Mouse (Mus musculus) embryonic facial prominence, embryonic 14.5 days (tissue): ENCODE results near the gene Mfsd4b3. TPM values are rescaled to one million over a fixed set of nuclear protein-coding genes. Genes with fewer than 3 reads are reported as not detected.

Experiments
- ATAC-seq: fragments of 200-750 bp; cut with Nextera tagmentation; 2 replicates; pipeline ENCODE4 v1.8.0; 2017; ENCODE audit warnings: low read depth, moderate number of reproducible peaks, moderate TSS enrichment
- DNase-seq: peaks from one replicate; pipeline ENCODE4 v3.0.0-alpha.2; 2015; ENCODE audit warnings: low spot score
- H3K27ac ChIP-seq: fragments of 300-500 bp; sonication (generic); replicated peaks from 2 replicates; pipeline ENCODE4 v1.5.1; 2014; ENCODE audit warnings: low read depth, mild to moderate bottlenecking, low read length, moderate library complexity
- H3K27me3 ChIP-seq: fragments of 300-500 bp; sonication (generic); replicated peaks from 2 replicates; pipeline ENCODE4 v1.6.1; 2014; ENCODE audit warnings: low read length; ENCODE audit not compliant: control insufficient read depth, insufficient read depth
- H3K36me3 ChIP-seq: fragments of 300-500 bp; sonication (generic); 2 replicates; pipeline ENCODE4 v1.6.1; 2014; ENCODE audit warnings: low read length, mixed read lengths; ENCODE audit not compliant: control insufficient read depth, insufficient read depth
- H3K4me1 ChIP-seq: fragments of 300-500 bp; sonication (generic); 2 replicates; pipeline ENCODE4 v1.6.1; 2014; ENCODE audit warnings: antibody characterized with exemption, low read length; ENCODE audit not compliant: control insufficient read depth, insufficient read depth
- H3K4me2 ChIP-seq: fragments of 300-500 bp; sonication (generic); 2 replicates; pipeline ENCODE4 v1.6.1; 2014; ENCODE audit warnings: low read depth, mild to moderate bottlenecking, low read length, moderate library complexity, mixed read lengths
- H3K4me3 ChIP-seq: fragments of 300-500 bp; sonication (generic); 2 replicates; pipeline ENCODE4 v1.5.1; 2014; ENCODE audit warnings: low read depth, mild to moderate bottlenecking, low read length
- H3K9ac ChIP-seq: fragments of 300-500 bp; sonication (generic); 2 replicates; pipeline ENCODE4 v1.6.1; 2014; ENCODE audit warnings: low read depth, mild to moderate bottlenecking, low read length, moderate library complexity, mixed read lengths
- H3K9me3 ChIP-seq: fragments of 300-500 bp; sonication (generic); 2 replicates; pipeline ENCODE4 v1.6.1; 2016; ENCODE audit warnings: low read length; ENCODE audit not compliant: control insufficient read depth
- WGBS: fragments of 180-500 bp; shearing (Covaris S2); extraction: QIAGEN DNeasy Blood & Tissue Kit; methylation state at CpG from one replicate; pipeline ENCODE4 v1.1.7; 2014; 5-methylcytosine and 5-hydroxymethylcytosine counted together
- polyA plus RNA-seq: library from polyadenylated mRNA; unstranded; fragments of >200 nt; fragmentation: Nextera tagmentation; extraction: Ambion mirVana; gene quantifications from 2 replicates; pipeline ENCODE4 v1.2.1, GENCODE M21; 2014

Mfsd4b3 gene
- polyA plus RNA-seq, 1 experiment from 2014 or later = 0.45 TPM

DNA sequence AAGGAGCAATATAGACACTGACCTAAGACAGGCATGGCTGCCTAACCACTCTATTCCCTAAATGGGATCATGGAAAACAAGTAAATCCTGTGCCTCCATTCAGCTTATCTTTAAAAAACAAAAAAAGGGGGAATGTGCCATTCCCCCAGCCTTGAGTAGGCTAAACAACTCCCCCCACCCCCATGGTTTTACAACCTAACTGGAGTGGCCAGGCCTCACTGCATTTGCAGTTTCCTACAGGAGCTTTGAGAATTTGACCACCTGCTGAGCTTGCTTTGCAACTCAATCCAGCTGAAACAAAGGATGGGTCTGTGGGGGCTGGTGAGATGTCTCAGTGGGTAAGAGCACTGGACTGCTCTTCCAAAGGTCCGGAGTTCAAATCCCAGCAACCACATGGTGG lies 18.3 kb upstream of the Mfsd4b3 start:
- H3K27me3 ChIP-seq = no peaks in the 10 kb centered on the region
- DNase-seq (no peak), ATAC-seq (no peak)
- H3K4me3 ChIP-seq = no peak overlapping the region
- H3K36me3 ChIP-seq = no peaks in the 10 kb centered on the region
- no peaks in the 10 kb centered on the region for H3K4me1 ChIP-seq
- H3K9ac ChIP-seq = no peak overlapping the region
- H3K4me2 ChIP-seq = no peak overlapping the region
- WGBS = 94% methylated on average over 1 of the region's 1 CpGs
- peaks cover 10% of the 10 kb centered on the region; the same call in 1 of the 2 replicates for H3K9me3 ChIP-seq
- H3K27ac ChIP-seq = no peak overlapping the region

DNA sequence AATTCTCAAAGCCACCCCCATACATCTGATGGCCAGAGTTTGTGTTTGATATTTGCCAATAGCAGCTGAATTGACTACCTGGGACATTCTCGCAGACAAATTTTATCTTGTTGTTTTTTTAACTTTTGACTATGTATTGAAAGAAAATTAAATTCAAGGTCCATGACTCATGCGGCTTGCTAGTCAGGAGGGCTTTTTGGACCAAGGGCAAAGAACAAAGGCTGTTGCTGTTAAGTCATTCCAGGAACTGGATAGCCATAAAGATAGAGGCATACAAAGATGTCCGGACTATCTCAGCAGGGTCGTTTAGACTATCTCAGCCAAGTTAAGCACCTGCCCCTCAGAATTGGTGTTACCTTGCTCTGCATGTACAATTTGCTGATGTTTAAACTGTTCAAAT lies 17.4 kb upstream of the Mfsd4b3 start:
- no peaks in the 10 kb centered on the region for H3K4me1 ChIP-seq
- ATAC-seq (no peak), DNase-seq (no peak)
- peaks cover 10% of the 10 kb centered on the region; the same call in 1 of the 2 replicates for H3K9me3 ChIP-seq
- H3K4me3 ChIP-seq = no peak overlapping the region
- H3K9ac ChIP-seq = no peak overlapping the region
- H3K36me3 ChIP-seq = no peaks in the 10 kb centered on the region
- no peak overlapping the region for H3K27ac ChIP-seq
- no peaks in the 10 kb centered on the region for H3K27me3 ChIP-seq
- no peak overlapping the region for H3K4me2 ChIP-seq
- 89% methylated on average over 4 of the region's 4 CpGs for WGBS

DNA sequence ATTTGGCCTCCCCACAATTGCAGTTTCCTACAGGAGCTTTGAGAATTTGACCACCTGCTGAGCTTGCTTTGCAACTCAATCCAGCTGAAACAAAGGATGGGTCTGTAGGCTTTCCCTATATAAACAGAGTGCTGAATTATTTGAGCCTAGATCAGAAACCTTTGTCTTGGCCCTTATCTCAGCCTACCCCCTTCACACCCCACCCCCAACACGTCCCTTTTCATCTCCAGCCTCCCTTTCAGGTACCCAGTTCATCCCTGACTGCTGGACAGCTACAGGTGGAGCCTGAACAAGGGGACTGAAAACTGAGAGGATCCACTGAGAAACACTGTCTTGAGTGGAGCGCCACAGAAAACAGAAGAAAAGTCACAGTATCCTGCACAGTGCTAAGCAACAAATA lies 15.8 kb upstream of the Mfsd4b3 start:
- H3K9me3 ChIP-seq = peaks cover 10% of the 10 kb centered on the region; the same call in 1 of the 2 replicates
- no peak overlapping the region for H3K4me2 ChIP-seq
- H3K36me3 ChIP-seq = no peaks in the 10 kb centered on the region
- DNase-seq = no peak
- no peak for ATAC-seq
- H3K4me3 ChIP-seq = no peak overlapping the region
- H3K9ac ChIP-seq = no peak overlapping the region
- H3K27me3 ChIP-seq = no peaks in the 10 kb centered on the region
- 38% methylated on average over 2 of the region's 2 CpGs for WGBS
- H3K27ac ChIP-seq = no peak overlapping the region
- H3K4me1 ChIP-seq = no peaks in the 10 kb centered on the region

DNA sequence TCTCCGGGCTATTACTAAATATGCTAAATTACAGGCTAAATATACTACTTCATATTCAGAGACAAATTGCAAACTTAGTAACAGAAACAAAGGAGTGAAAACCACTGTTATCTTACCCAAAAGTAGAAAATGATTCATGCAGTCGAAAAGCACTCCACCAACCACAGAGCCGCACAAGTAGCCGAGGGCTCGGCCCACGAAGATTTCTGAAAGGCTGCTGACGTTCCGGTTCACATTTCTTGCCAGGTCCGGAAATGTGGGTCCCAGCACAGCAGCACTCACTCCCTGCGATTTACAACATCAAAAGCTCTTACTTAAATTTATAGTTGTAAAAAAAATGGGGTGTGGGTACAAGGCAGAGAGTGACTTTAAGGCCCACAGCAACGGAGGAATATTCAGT lies 15.0 kb upstream of the Mfsd4b3 start:
- Histone ChIP-seq H3K9me3 (peaks cover 10% of the 10 kb centered on the region; the same call in 1 of the 2 replicates), H3K27me3 (no peaks in the 10 kb centered on the region), H3K27ac (no peak overlapping the region), H3K4me2 (no peak overlapping the region), H3K4me3 (no peak overlapping the region), H3K4me1 (no peaks in the 10 kb centered on the region), H3K9ac (no peak overlapping the region), H3K36me3 (no peaks in the 10 kb centered on the region)
- WGBS = 51% methylated on average over 11 of the region's 11 CpGs
- no peak for DNase-seq
- no peak for ATAC-seq

DNA sequence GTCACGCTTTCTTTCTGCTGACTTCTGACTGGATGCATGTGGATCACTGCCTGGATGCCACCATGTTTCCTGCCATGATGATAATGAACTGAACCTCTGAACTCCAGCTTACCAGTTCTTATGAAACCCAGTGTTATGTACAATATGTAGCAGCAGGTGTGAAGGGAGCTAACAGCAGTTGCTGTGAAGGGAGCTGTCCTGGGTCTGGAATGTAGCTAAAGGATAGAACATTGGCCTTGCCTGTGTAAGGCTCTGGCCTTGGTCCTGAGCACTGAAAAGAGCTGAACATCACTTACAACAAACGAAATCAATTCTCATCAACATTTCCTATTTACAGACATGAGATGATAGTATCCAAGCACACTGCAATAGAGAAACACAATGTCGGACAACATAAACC lies 7.6 kb upstream of the Mfsd4b3 start:
- no peak for ATAC-seq
- Histone ChIP-seq H3K27me3 (no peaks in the 10 kb centered on the region), H3K9ac (no peak overlapping the region), H3K36me3 (no peaks in the 10 kb centered on the region), H3K4me3 (no peak overlapping the region), H3K27ac (no peak overlapping the region), H3K4me2 (no peak overlapping the region), H3K9me3 (no peaks in the 10 kb centered on the region), H3K4me1 (no peaks in the 10 kb centered on the region)
- peak; percentile 89 for DNase-seq
- 85% methylated on average over 3 of the region's 3 CpGs for WGBS

DNA sequence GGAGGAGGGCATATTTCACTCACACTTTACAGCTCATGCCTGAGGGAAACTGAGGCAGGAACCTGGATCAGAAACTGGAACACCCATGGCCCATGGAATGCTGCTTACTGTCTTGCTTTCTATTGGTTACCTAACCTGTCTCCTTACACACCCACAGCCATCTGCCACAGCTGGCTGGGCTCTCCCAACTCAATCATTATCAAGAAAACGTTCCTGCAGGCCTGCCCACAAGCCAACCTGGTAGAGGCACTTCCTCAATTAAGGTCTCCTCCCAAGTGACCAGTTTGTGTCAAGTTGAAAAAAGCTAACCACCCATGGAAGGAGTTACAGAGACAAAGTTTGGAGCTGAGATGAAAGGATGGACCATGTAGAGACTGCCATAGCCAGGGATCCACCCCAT lies 2.0 kb upstream of the Mfsd4b3 start:
- Histone ChIP-seq H3K9ac (no peak overlapping the region), H3K36me3 (no peaks in the 10 kb centered on the region), H3K9me3 (no peaks in the 10 kb centered on the region), H3K4me1 (0 out of 2 replicates have a peak, but pooled peaks cover 3% of the 10 kb centered on the region), H3K27me3 (no peaks in the 10 kb centered on the region), H3K27ac (no peak overlapping the region), H3K4me3 (no peak overlapping the region), H3K4me2 (no peak overlapping the region)
- ATAC-seq (no peak), DNase-seq (no peak)
- 42% methylated on average over 1 of the region's 1 CpGs for WGBS

DNA sequence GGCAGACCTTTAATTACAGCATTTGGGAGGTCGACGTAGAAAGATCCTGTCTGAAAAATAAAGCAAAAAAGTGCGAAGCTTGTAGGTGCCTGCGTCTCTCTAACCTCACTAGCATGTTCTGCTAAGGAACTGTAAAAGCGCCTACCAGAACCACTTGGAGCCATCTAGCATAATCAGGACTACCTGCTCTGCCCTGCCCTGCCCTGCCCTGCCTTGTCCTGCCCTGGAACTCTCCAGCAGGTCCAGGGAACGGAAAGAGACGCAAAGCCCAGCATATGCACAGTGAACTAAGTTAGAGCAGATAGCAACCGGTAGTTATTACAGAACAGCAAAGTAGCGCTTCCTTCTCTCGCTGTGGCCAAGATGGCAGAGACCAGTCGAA lies 479 bp upstream of the Mfsd4b3 start:
- no peak overlapping the region for H3K4me3 ChIP-seq
- 43% methylated on average over 11 of the region's 11 CpGs for WGBS
- H3K27ac ChIP-seq = no peak overlapping the region
- H3K4me1 ChIP-seq = 0 out of 2 replicates have a peak, but pooled peaks cover 3% of the 10 kb centered on the region
- H3K36me3 ChIP-seq = no peaks in the 10 kb centered on the region
- no peak for ATAC-seq
- peak overlapping the region; percentile 89; the same call in 1 of the 2 replicates for H3K4me2 ChIP-seq
- H3K27me3 ChIP-seq = no peaks in the 10 kb centered on the region
- H3K9ac ChIP-seq = no peak overlapping the region
- no peak for DNase-seq
- no peaks in the 10 kb centered on the region for H3K9me3 ChIP-seq

DNA sequence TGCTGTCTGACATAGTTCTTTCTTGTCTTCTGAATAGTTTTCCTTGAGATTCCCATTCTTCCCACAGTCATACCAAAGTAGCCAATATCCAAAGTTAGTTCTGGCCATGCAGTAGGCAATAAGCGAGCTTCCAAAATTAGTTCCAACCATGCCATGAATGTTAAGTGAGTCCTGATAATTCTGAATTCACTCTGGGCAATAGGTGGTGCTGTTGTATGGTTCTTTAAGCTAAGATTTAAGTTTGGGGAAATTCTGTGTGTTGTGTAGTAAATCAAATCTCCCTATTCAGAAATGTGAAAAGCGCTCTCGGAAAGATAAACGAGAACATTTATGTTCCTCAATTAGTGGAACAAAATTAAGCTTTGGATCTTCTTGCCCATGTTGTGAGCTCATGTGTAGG lies 1.7 kb downstream of the Mfsd4b3 start:
- no peaks in the 10 kb centered on the region for H3K27me3 ChIP-seq
- no peak overlapping the region for H3K9ac ChIP-seq
- 65% methylated on average over 4 of the region's 4 CpGs for WGBS
- ATAC-seq (no peak), DNase-seq (peak; percentile 45)
- H3K27ac ChIP-seq = no peak overlapping the region
- H3K36me3 ChIP-seq = no peaks in the 10 kb centered on the region
- 0 out of 2 replicates have a peak, but pooled peaks cover 3% of the 10 kb centered on the region for H3K4me1 ChIP-seq
- no peak overlapping the region for H3K4me2 ChIP-seq
- H3K4me3 ChIP-seq = no peak overlapping the region
- H3K9me3 ChIP-seq = no peaks in the 10 kb centered on the region

DNA sequence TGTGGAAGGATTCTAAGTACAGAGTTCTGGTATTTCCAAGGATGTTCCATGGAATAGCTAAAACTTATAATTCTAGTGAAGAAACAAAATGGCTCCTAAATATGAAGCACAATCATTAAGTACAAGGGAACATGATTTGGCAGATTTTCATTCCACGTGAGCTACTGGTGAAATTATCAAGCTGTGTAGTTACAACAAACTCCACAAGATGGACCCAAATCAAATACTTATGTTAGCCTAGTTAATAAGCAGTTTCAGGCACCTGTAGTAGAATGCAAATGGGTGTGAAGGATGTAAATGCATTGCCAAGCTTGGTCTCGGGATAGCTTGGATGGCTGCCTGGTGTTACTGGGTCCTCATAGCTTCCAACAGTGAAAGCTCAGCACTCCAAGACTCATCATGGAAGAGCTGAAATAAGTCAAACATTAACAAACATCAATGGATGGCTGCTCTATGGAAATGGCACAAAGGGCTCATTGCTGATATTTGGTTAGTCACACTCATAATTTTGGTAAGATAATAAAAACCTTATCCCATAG lies 3.5 kb downstream of the Mfsd4b3 start:
- Histone ChIP-seq H3K4me3 (no peak overlapping the region), H3K4me2 (no peak overlapping the region), H3K9me3 (no peaks in the 10 kb centered on the region), H3K4me1 (0 out of 2 replicates have a peak, but pooled peaks cover 3% of the 10 kb centered on the region), H3K36me3 (no peaks in the 10 kb centered on the region), H3K27ac (no peak overlapping the region), H3K9ac (no peak overlapping the region), H3K27me3 (no peaks in the 10 kb centered on the region)
- DNase-seq (no peak), ATAC-seq (no peak)
- WGBS = 65% methylated on average over 2 of the region's 2 CpGs
